In the genomic region with DNA sequence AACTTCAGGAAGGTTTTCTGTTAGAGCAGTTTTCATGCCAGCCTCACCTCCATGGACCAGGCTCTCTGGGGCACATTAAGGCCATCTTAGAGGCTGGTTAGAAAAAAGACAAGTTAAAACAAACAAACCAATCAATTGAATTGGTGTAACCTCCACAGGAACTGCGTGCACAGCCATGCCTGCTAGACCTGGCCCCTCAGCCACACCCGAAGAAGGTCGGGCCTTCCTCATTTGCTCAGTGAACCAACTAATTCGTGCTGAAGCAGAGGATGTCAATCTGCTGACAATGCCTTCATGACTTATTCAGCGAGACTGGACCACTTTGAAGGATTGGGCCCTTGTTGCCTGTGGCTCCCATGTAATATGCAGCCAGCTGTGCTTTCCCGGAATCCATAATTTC, we compare ENCODE assay signal across 14 mouse cellular contexts. TPM values are rescaled to one million over a fixed set of nuclear protein-coding genes. Genes with fewer than 3 reads are reported as not detected.
A peak's percentile ranks its signal among the peaks of the same experiment; 100 is the strongest.
DNase-seq lines count a peak whose midpoint lies in the region; ATAC-seq and TF ChIP-seq lines count a peak whose summit lies in the region.
"Had no signal": no experiment of that assay in that cellular context is flagged by ENCODE, and none has a peak within 500 bp of the region (broad histone marks: within the 10 kb centered on the region; RNA-seq: fewer than 3 reads in every experiment).

No protein-coding gene starts in this region.

- no peaks in the 10 kb centered on the region for H3K36me3 ChIP-seq in forebrain, embryonic 12.5 days (replicated peaks)
- H3K36me3 ChIP-seq in forebrain, embryonic 16.5 days (ENCODE audit: control insufficient read depth, insufficient read depth) = no peaks in the 10 kb centered on the region
- no peaks in the 10 kb centered on the region for H3K36me3 ChIP-seq in liver, postnatal 0 days (replicated peaks; ENCODE audit: insufficient read depth, low read length)
- H3K36me3 ChIP-seq: heart, embryonic 15.5 days had no signal

- H3K4me1 ChIP-seq in forebrain, embryonic 12.5 days = peaks cover 11% of the 10 kb centered on the region
- 0 out of 2 replicates have a peak, but pooled peaks cover 2% of the 10 kb centered on the region for H3K4me1 ChIP-seq in forebrain, embryonic 16.5 days (replicated peaks; ENCODE audit: control insufficient read depth, insufficient read depth, low read length)
- H3K4me1 ChIP-seq in liver, postnatal 0 days (ENCODE audit: insufficient read depth) = peaks cover 63% of the 10 kb centered on the region

- no peak for TF ChIP-seq CTCF in liver, postnatal 0 days (IDR thresholded peaks at IDR 0.05; ENCODE audit: low read depth)

- H3K9ac ChIP-seq in forebrain, embryonic 12.5 days = no peak overlapping the region
- no peak overlapping the region for H3K9ac ChIP-seq in forebrain, embryonic 16.5 days (replicated peaks; ENCODE audit: low read depth, low read length)
- peak overlapping the region; percentile 21; the same call in 1 of the 2 replicates for H3K9ac ChIP-seq in liver, postnatal 0 days (replicated peaks)
- H3K9ac ChIP-seq: heart, embryonic 15.5 days had no signal

- DNase-seq in spleen, postnatal 4 days (ENCODE audit: low spot score in 2 of 2) = peak; percentile 50 to 76
- no peak for DNase-seq in spleen, postnatal 14 days (ENCODE audit: low spot score in 2 of 2)
- peak; percentile 53 for DNase-seq in liver, postnatal 0 days
- no peak for DNase-seq in ovary, postnatal 36 days (ENCODE audit: low spot score)
- no peak for DNase-seq in heart, postnatal 4 days
- no peak for DNase-seq in right cerebral cortex, postnatal 25 days
- DNase-seq: cerebellum, postnatal 25 days; gastrocnemius, postnatal 14 days; kidney, postnatal 14 days; lung, postnatal 36 days; thymus, adult 2 months had no signal

- no peak overlapping the region for H3K4me3 ChIP-seq in forebrain, embryonic 12.5 days (replicated peaks)
- no peak overlapping the region for H3K4me3 ChIP-seq in forebrain, embryonic 16.5 days (replicated peaks; ENCODE audit: low read length)
- H3K4me3 ChIP-seq in liver, postnatal 0 days (ENCODE audit: low read depth, low read length) = no peak overlapping the region
- H3K4me3 ChIP-seq: heart, embryonic 15.5 days had no signal

- 10% methylated on average over 6 of the region's 6 CpGs for WGBS in forebrain, embryonic 12.5 days
- WGBS in forebrain, embryonic 16.5 days = 10% methylated on average over 6 of the region's 6 CpGs
- 17% methylated on average over 6 of the region's 6 CpGs for WGBS in liver, postnatal 0 days (ENCODE audit: insufficient replicate concordance)

- H3K4me2 ChIP-seq in forebrain, embryonic 12.5 days = no peak overlapping the region
- H3K4me2 ChIP-seq in forebrain, embryonic 16.5 days (ENCODE audit: low read length) = no peak overlapping the region
- H3K4me2 ChIP-seq in liver, postnatal 0 days (ENCODE audit: low read depth, low read length) = peak overlapping the region; percentile 35
- H3K4me2 ChIP-seq: heart, embryonic 15.5 days had no signal

- no peak for ATAC-seq in forebrain, embryonic 12.5 days (ENCODE audit: low FRiP score)
- no peak for ATAC-seq in forebrain, embryonic 16.5 days
- ATAC-seq in liver, postnatal 0 days = peak; percentile 7

- H3K27ac ChIP-seq in forebrain, embryonic 12.5 days = 0 out of 2 replicates have a peak overlapping the region, but pooled peaks have one; percentile 31
- no peak overlapping the region for H3K27ac ChIP-seq in forebrain, embryonic 16.5 days (ENCODE audit: low read length)
- peak overlapping the region; percentile 78 for H3K27ac ChIP-seq in liver, postnatal 0 days (ENCODE audit: low read depth)
- H3K27ac ChIP-seq: heart, embryonic 15.5 days had no signal

- TF ChIP-seq EP300 in liver, postnatal 0 days (IDR thresholded peaks at IDR 0.05; ENCODE audit: low read depth) = no peak

- no peaks in the 10 kb centered on the region for H3K9me3 ChIP-seq in forebrain, embryonic 12.5 days
- no peaks in the 10 kb centered on the region for H3K9me3 ChIP-seq in forebrain, embryonic 16.5 days (ENCODE audit: control insufficient read depth, low read length)
- H3K9me3 ChIP-seq in liver, postnatal 0 days (ENCODE audit: low read length) = no peaks in the 10 kb centered on the region
- H3K9me3 ChIP-seq: heart, embryonic 15.5 days had no signal

- H3K27me3 ChIP-seq in forebrain, embryonic 12.5 days = no peaks in the 10 kb centered on the region
- H3K27me3 ChIP-seq in forebrain, embryonic 16.5 days (replicated peaks; ENCODE audit: control insufficient read depth, insufficient read depth, low read length) = no peaks in the 10 kb centered on the region
- no peaks in the 10 kb centered on the region for H3K27me3 ChIP-seq in liver, postnatal 0 days (ENCODE audit: insufficient read depth, low read length)
- H3K27me3 ChIP-seq: heart, embryonic 15.5 days had no signal

RNA-seq across cellular contexts. Expression of a gene that starts 28.4 kb away (rescaled TPM):
- 6.2 and 6.9 TPM in 2 replicates for polyA plus RNA-seq in forebrain, embryonic 12.5 days (2016; fragmentation: Nextera tagmentation; extraction: Ambion mirVana)
- 1.0 and 1.8 TPM in 2 replicates for polyA plus RNA-seq in forebrain, embryonic 16.5 days (2015; fragmentation: Nextera tagmentation; extraction: Ambion mirVana)
- 21.6 and 23.4 TPM in 2 replicates for polyA plus RNA-seq in liver, postnatal 0 days (2015; fragmentation: Nextera tagmentation; extraction: Ambion mirVana)
- 1 to 10 TPM; 3.1 to 3.8 TPM for total RNA-seq in heart, postnatal 4 days (2021)

Comparison
In these comparisons a context has a peak if more than half of its experiments do, and no peak if none do; other contexts are left out.
1. DNase-seq: peak in spleen, postnatal 4 days (2 of 2) and liver, postnatal 0 days (single experiment); none in spleen, postnatal 14 days (0 of 2), ovary, postnatal 36 days (single experiment), heart, postnatal 4 days (single experiment) and right cerebral cortex, postnatal 25 days (single experiment).